Mouse (Mus musculus): ENCODE results near the gene Col11a1. TPM values are rescaled to one million over a fixed set of nuclear protein-coding genes. Genes with fewer than 3 reads are reported as not detected.
A peak's percentile ranks its signal among the peaks of the same experiment; 100 is the strongest.

Gene Col11a1
- total and polyA plus RNA-seq, 3 experiments = 0.13 to 0.23 (median 0.20) TPM

- intact Hi-C loops (cut with DNase I) = no loop called here
- TF ChIP-seq CTCF (IDR thresholded peaks at IDR 0.05) = peak; percentile 55
- no peak for TF ChIP-seq EP300 (IDR thresholded peaks at IDR 0.05; ENCODE audit: insufficient read depth, low read depth, low read length)
- no peaks in the 10 kb centered on the region for H3K79me2 ChIP-seq (replicated peaks; ENCODE audit: control insufficient read depth, insufficient read depth, low read length)
- no peaks in the 10 kb centered on the region for H3K36me3 ChIP-seq (ENCODE audit: control insufficient read depth, insufficient read depth, low read length)
- no peak overlapping the region for H3K9ac ChIP-seq (ENCODE audit: low read depth, low read length)
- no peak overlapping the region for H3K27ac ChIP-seq
- no peaks in the 10 kb centered on the region for H3K4me1 ChIP-seq (ENCODE audit: control insufficient read depth, insufficient read depth, low read length)
- WGBS = 16% methylated on average over 3 of the region's 3 CpGs
- H3K4me3 ChIP-seq = no peak overlapping the region
- no peak for DNase-seq
- H3K27me3 ChIP-seq (ENCODE audit: control insufficient read depth, insufficient read depth, low read length) = no peaks in the 10 kb centered on the region
Measured at GRCm38 (mm10) chr3:114147140-114147539, 116.8 kb downstream of the Col11a1 start.

- intact Hi-C loops (cut with DNase I) = no loop called here
- H3K36me3 ChIP-seq (ENCODE audit: control insufficient read depth, insufficient read depth, low read length) = no peaks in the 10 kb centered on the region
- H3K4me1 ChIP-seq (ENCODE audit: control insufficient read depth, insufficient read depth, low read length) = no peaks in the 10 kb centered on the region
- no peaks in the 10 kb centered on the region for H3K79me2 ChIP-seq (replicated peaks; ENCODE audit: control insufficient read depth, insufficient read depth, low read length)
- no peaks in the 10 kb centered on the region for H3K27me3 ChIP-seq (ENCODE audit: control insufficient read depth, insufficient read depth, low read length)
- DNase-seq = no peak
- WGBS = 79% methylated on average over 6 of the region's 6 CpGs
- TF ChIP-seq CTCF (IDR thresholded peaks at IDR 0.05) (no peak), POLR2A (IDR thresholded peaks at IDR 0.05; ENCODE audit: insufficient read depth, low read depth, low read length) (no peak), EP300 (IDR thresholded peaks at IDR 0.05; ENCODE audit: insufficient read depth, low read depth, low read length) (no peak)
- H3K27ac ChIP-seq = no peak overlapping the region
- no peak overlapping the region for H3K9ac ChIP-seq (ENCODE audit: low read depth, low read length)
- no peak overlapping the region for H3K4me3 ChIP-seq
Measured at GRCm38 (mm10) chr3:114197964-114198750, 167.8 kb downstream of the Col11a1 start.

- WGBS = 74% methylated on average over 4 of the region's 4 CpGs
Measured at GRCm38 (mm10) chr3:114212255-114212654, 181.9 kb downstream of the Col11a1 start.

GRCm38 (mm10) chr3:114216105-114216504, 185.8 kb downstream of the Col11a1 start:
- no peak for DNase-seq
- Histone ChIP-seq H3K36me3 (ENCODE audit: control insufficient read depth, insufficient read depth, low read length) (no peaks in the 10 kb centered on the region), H3K4me3 (no peak overlapping the region), H3K79me2 (replicated peaks; ENCODE audit: control insufficient read depth, insufficient read depth, low read length) (no peaks in the 10 kb centered on the region), H3K4me1 (ENCODE audit: control insufficient read depth, insufficient read depth, low read length) (no peaks in the 10 kb centered on the region), H3K27ac (no peak overlapping the region), H3K27me3 (ENCODE audit: control insufficient read depth, insufficient read depth, low read length) (no peaks in the 10 kb centered on the region), H3K9ac (ENCODE audit: low read depth, low read length) (no peak overlapping the region)
- intact Hi-C loops (cut with DNase I) = no loop called here
- 69% methylated on average over 5 of the region's 5 CpGs for WGBS
- TF ChIP-seq EP300 (IDR thresholded peaks at IDR 0.05; ENCODE audit: insufficient read depth, low read depth, low read length) (no peak), POLR2A (IDR thresholded peaks at IDR 0.05; ENCODE audit: insufficient read depth, low read depth, low read length) (no peak), CTCF (IDR thresholded peaks at IDR 0.05) (no peak)

More at GRCm38 (mm10) chr3:114212255-114212654, 181.9 kb downstream of the Col11a1 start:
- TF ChIP-seq POLR2A (IDR thresholded peaks at IDR 0.05; ENCODE audit: insufficient read depth, low read depth, low read length) (no peak), EP300 (IDR thresholded peaks at IDR 0.05; ENCODE audit: insufficient read depth, low read depth, low read length) (no peak)
- Histone ChIP-seq H3K36me3 (ENCODE audit: control insufficient read depth, insufficient read depth, low read length) (no peaks in the 10 kb centered on the region), H3K4me1 (ENCODE audit: control insufficient read depth, insufficient read depth, low read length) (no peaks in the 10 kb centered on the region), H3K4me3 (no peak overlapping the region), H3K79me2 (replicated peaks; ENCODE audit: control insufficient read depth, insufficient read depth, low read length) (no peaks in the 10 kb centered on the region), H3K9ac (ENCODE audit: low read depth, low read length) (no peak overlapping the region), H3K27ac (no peak overlapping the region), H3K27me3 (ENCODE audit: control insufficient read depth, insufficient read depth, low read length) (no peaks in the 10 kb centered on the region)
- no peak for DNase-seq
- intact Hi-C loops (cut with DNase I) = no loop called here

GRCm38 (mm10) chr3:114229501-114229900, 199.2 kb downstream of the Col11a1 start:
- no peak overlapping the region for H3K9ac ChIP-seq (ENCODE audit: low read depth, low read length)
- H3K27ac ChIP-seq = no peak overlapping the region
- DNase-seq = no peak
- no peaks in the 10 kb centered on the region for H3K27me3 ChIP-seq (ENCODE audit: control insufficient read depth, insufficient read depth, low read length)
- no peaks in the 10 kb centered on the region for H3K4me1 ChIP-seq (ENCODE audit: control insufficient read depth, insufficient read depth, low read length)
- TF ChIP-seq CTCF (IDR thresholded peaks at IDR 0.05) = no peak
- no peak for TF ChIP-seq EP300 (IDR thresholded peaks at IDR 0.05; ENCODE audit: insufficient read depth, low read depth, low read length)
- no peak for TF ChIP-seq POLR2A (IDR thresholded peaks at IDR 0.05; ENCODE audit: insufficient read depth, low read depth, low read length)
- intact Hi-C loops (cut with DNase I) = no loop called here
- no peaks in the 10 kb centered on the region for H3K36me3 ChIP-seq (ENCODE audit: control insufficient read depth, insufficient read depth, low read length)
- no peaks in the 10 kb centered on the region for H3K79me2 ChIP-seq (replicated peaks; ENCODE audit: control insufficient read depth, insufficient read depth, low read length)
- 29% methylated on average over 1 of the region's 1 CpGs for WGBS
- no peak overlapping the region for H3K4me3 ChIP-seq
